Mouse (Mus musculus) liver (tissue): Measurements from ENCODE around the gene Usp39.

Source experiments
- DNase-seq: peaks from one replicate; pipeline ENCODE4 v3.0.0-alpha.2; 2020; ENCODE audit warnings: mixed read lengths

Gene Usp39

GRCm38 (mm10) chr6:72292972-72293651 lies 51.9 kb downstream of the Usp39 start:
- no peak for DNase-seq

- no peak for DNase-seq
Measured at GRCm38 (mm10) chr6:72289484-72289883, 55.5 kb downstream of the Usp39 start.

- DNase-seq: peak; percentile 56
Measured at GRCm38 (mm10) chr6:72283914-72284313, 61.1 kb downstream of the Usp39 start.

- DNase-seq: peak; percentile 87
Measured at GRCm38 (mm10) chr6:72280410-72280998, 64.5 kb downstream of the Usp39 start.

- DNase-seq: peak; percentile 92
Measured at GRCm38 (mm10) chr6:72279505-72279904, 65.5 kb downstream of the Usp39 start.

- no peak for DNase-seq
Measured at GRCm38 (mm10) chr6:72278835-72279234, 66.1 kb downstream of the Usp39 start.

GRCm38 (mm10) chr6:72277508-72278166 lies 67.3 kb downstream of the Usp39 start:
- peak; percentile 43 for DNase-seq

GRCm38 (mm10) chr6:72276972-72277441 lies 68.0 kb downstream of the Usp39 start:
- no peak for DNase-seq

GRCm38 (mm10) chr6:72276141-72276540 lies 68.8 kb downstream of the Usp39 start:
- no peak for DNase-seq

GRCm38 (mm10) chr6:72275527-72275926 lies 69.5 kb downstream of the Usp39 start:
- DNase-seq: no peak

GRCm38 (mm10) chr6:72273153-72273552 lies 71.8 kb downstream of the Usp39 start:
- DNase-seq: peak; percentile 94

GRCm38 (mm10) chr6:72272161-72272696 lies 72.8 kb downstream of the Usp39 start:
- peak; percentile 51 for DNase-seq

GRCm38 (mm10) chr6:72270952-72271519 lies 73.9 kb downstream of the Usp39 start:
- no peak for DNase-seq

GRCm38 (mm10) chr6:72270258-72270657 lies 74.7 kb downstream of the Usp39 start:
- DNase-seq: no peak
